Mouse (Mus musculus): ENCODE results near the gene Tmem94. TPM values are rescaled to one million over a fixed set of nuclear protein-coding genes. Genes with fewer than 3 reads are reported as not detected.
"Not testable (repeated sequence)": the region's sequence is repeated elsewhere in the genome, so short reads cannot be mapped to it uniquely, and the experiment has no call there.

The Tmem94 gene
- total RNA-seq (2021) = 80.9 and 114 TPM in 2 replicates
- long read RNA-seq, partial matches to known transcripts = 12 of 13 reads
- long read RNA-seq, other reads (novel, unspliced or antisense) = 1 of 13 reads

DNA sequence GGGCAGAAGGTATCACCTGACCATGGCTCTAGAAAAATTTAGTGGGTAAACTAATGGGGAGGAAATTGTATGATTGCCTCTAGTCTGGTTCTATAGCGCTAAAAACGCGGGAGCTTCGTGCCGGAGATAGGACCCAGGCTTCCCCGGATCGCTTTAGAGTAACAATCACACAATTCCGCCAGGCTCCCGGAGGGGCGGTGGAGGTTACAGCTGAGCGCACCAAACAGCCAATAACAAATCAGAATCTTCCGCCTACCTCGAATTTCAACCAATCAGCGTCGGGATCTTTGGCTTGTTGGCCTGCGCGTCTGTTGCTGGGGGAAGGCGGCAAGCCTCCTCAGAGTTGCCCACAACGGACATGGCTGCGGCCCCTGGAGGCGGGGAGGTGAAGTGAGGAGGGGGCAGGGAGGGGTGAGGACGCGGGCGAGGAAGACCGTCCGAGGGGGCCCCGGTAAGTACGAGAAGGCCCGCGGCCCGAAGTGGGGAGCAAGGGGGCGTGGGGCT is at the start of gene Tmem94:
Gene Tmem94, plus strand, starts transcription at position 331 of the 504 bp plus-strand sequence.
- DNase-seq = peak; percentile 94

DNA sequence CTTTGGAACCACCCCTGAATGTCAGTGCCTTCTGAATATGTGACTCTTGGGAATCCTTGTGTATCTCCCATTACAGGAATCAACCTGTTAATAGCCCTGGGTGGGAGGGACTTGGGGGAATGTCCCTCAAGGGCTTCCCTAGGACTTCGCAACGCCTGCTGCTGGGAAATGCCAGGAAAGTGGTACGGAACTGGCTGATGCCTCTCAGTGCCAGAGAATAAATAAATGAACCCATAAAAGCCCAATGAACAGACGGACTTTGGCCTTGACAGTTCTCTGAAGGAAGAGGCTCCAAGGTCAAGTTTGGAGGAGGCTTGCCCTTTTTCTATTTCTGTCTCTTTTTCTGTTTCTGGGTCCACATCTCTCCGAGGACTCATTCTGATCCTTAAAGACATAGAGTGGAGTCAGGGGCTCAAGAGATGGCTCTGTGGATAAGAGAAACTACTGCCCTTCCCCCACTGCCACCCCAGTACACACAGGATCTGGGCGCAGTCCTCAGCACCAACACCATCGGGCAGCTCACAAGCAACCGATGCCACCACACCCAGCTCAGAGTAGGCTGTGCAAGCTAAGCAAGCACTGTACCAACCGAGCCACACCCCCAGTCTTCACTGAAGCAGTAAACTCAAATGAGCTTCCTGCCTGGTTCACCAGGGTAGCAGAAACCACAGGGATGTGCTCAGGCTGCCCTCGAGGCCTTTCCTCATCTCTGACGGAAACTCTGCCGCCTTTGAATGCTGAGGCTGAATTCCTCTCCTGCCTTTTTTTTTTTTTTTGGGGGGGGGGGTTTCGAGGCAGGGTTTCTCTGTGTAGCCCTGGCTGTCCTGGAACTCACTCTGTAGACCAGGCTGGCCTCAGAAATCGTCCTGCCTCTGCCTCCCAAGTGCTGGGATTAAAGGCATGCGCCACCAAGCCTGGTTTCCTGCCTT is 48.6 kb upstream of the Tmem94 start:
- DNase-seq = no peak

DNA sequence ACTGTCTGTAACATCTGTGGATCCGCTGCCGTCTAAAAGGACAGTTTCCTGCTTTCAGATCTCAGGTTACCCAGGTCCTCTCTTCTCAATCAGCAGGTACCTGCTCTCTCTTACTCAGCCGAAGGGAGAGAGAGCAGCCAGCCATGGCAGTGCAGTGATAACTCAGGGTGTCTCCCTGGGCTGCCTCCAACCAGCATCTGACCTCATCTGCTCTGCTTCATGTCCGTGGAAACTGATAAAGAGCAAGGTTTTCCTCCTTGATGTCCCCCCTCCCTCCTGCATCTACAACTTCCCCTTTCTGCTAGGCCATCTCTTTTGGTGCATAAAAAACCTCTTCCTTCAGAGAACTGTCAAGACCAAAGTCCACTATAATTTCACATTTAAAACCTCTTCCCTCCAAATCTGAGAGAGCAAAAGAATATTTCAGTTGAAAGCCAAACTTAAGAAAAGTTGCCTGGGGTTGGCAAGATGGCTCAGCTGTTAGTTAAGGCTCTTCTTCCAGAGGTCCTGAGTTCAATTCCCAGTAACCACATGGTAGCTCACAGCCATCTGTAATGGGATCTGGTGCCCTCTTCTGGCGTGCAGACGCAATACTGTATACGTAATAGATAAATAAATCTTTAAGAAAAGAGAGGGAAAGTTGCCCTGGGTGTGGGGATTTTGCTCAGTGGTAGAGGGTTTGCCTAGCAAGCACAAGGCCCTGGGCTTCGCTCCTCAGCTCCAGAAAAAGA is 47.4 kb upstream of the Tmem94 start:
- peak; percentile 30 for DNase-seq

DNA sequence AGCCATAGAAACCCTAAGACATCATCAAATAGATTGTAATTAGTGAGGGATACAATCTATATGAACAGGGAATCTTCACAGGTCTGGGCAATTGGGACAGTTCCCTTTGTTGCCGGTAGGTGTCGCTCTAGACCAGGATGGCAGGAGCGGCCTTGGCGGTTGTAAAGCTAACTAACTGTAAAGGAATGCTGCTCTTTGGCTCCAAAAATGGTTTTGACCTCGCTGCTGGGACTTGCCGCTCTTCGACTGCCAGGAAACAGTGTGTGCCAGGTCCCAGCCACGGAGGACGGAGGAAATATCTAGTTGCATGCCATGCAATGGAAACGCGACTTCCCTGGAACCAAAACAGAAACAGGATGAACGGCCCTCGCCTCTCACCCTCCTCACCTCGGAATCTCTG is 42.6 kb upstream of the Tmem94 start:
- peak; percentile 85 for DNase-seq

DNA sequence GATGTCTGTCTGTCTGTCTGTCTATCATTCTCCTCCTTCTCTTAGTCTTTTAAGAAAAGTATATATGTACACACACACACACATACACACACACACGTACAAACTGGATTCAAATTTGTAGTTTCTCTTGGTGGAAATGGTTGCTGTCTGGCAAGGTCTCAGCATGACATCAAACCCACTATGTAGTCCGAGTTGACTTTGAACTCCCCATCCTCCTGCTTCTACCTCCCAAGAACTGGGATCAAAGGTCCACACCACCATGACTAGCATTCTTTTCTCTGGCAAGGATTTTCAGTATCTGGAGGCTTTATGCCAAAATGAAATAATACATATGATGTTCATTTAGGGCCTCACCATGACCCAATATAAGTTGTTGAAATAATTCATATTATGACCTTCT is 42.0 kb upstream of the Tmem94 start:
- DNase-seq = no peak

DNA sequence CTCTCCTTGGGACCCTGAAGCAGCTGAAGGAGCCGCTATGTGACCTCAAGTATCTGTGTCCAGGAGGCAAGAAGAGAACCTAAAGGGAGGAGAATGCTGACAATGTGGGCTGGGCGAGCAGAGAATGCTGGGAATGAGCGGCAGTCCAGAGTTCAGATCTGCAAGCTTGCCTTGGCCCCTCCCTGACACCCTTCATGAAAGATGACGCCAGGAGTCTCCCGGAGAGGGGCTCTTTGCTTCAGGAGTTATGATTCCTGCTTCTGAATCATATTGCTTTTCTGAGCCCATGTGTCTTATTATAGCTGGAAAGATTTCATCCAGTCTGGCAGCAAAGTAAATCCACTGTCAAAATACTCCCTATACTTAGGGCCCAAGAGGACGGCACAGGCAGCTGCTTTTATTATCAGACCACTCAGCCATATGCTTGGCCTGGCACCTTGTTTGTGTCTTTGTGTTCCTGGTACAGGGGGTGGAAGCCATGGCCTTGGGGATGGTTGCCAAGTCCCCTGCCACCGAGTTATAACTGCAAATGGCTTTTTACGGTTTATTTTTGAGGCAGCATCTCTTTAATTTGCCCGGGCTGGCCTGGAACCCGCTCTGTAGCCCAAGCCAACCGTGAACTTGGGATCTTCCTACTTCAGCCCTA is 31.1 kb upstream of the Tmem94 start:
- DNase-seq = no peak

DNA sequence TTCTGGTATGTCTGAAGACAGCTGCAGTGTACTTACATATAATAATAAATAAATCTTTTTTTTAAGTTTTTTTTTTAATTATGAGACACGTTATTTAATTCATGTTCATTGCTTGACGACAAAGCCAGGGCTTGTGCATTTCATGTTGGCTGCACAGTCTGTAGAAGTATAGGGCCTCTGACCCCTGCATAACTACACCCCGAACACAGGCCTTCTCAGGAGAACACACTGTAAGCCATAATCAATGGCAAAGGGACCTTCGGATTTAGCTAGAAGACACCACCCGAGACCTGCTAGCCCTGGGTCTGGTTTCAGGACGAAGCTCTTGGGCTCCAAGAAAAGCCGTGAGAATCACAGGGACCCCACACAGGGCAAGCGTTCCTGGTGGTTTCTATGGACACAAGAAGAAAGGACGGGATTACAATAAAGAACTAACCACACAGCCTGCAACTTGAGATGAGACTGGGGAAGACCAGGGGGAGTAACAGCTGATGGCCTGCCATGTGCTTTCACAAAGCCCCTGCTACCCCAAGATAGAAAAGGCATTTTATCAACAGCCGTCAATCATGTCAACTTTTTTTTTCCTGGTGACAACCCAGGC is 27.5 kb upstream of the Tmem94 start:
- DNase-seq = no peak

DNA sequence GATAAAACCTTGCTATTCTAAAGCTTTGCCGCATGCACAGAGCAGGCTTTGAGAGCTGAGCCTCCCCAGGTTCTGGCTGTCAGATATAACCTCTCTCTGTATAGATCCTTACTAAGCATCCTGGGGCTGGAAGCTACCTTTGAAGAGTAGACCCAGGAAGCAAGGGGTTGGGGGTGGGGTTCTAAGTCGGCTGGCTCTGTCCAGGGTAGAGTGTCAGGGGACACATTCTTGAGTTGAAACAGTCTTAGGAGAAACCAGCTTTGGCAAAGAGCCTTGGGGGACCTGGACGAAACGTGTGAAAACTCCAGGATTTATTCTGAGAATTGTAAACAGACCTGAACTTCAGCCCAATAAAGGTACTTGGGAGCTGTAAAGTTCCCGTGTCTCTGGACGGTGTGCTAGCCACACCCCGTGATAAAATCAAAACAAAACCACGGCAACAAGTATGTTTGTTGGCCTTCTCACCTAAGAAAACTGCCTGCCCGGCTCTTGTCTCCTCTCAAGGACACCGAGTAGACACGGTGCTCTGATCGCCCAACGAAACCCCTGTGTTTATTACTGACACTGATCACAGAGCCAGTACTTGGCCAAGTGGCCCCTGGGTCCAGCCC is 26.9 kb upstream of the Tmem94 start:
- DNase-seq = no peak

DNA sequence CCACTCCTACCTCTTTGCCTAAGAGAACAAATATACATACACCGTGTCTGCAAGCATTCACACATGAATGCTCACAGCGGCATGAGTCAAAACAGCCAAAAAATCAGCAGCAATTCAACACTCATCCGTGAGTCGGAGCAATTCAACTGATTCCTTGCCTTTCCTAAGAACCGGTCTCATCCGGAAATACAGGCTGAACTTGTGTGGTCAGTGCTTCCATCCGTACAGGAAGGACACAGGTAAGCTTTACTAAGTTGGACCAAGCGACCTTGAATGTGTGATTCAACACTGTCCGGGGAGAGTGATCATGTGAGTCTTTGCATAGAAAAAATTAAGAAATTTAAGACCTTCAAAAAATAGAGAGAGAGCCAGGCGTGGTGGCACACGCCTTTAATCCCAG is 24.2 kb upstream of the Tmem94 start:
- no peak for DNase-seq

DNA sequence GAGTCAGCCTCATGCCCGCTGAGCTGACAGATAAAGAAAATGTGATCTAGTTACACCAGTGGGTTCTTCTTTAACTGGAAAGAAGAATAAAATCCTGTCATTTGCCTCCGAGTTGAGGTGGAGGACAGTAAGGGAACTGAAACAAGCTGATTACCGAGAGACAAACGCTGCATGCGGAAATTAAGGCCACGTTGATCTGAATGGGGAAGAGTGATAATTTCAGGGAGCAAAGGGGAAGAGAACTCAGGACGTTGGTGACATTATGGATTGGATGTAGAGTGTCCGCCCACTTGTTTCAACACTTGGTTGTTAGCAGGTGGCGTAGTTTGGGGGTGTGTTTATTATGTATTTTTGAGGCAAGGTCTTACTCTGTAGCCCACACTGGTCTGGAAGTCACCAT is 22.3 kb upstream of the Tmem94 start:
- DNase-seq = no peak

DNA sequence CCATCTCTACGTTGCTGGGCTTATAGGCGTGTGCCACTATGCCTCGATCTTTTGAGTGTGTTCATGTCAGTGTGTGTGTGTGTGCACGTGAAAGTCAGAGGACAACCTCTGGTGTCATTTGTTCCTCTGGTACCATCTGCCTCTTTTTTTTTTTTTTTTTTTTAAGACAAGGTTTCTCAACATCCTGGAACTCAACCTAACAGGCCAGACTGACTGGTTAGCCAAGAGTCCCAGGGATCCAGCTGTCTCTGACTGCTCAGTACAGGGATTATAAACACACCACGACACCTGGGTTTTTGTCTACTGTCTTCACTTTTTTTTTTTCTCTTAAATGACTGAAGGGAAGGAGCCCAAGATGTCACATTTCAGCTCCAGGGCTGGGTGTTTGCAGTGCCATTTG is 20.8 kb upstream of the Tmem94 start:
- DNase-seq = no peak

DNA sequence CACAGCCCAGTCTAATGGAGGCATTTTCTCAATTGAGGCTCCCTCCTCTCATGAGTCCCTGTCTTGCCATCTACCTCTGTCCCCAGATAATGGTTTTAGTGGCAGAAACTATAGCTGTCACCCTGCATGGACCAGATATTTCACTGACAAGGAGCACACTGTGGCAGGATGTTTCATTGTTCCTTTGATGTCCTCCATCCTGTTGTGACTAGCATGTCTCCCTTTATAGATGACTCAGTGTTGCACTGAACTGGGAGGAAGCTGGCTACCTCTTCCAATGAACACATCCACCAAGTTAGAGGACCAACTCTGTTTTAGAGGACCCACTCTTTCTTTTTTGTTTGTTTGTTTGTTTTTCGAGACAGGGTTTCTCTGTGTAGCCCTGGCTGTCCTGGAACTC is 19.1 kb upstream of the Tmem94 start:
- no peak for DNase-seq

DNA sequence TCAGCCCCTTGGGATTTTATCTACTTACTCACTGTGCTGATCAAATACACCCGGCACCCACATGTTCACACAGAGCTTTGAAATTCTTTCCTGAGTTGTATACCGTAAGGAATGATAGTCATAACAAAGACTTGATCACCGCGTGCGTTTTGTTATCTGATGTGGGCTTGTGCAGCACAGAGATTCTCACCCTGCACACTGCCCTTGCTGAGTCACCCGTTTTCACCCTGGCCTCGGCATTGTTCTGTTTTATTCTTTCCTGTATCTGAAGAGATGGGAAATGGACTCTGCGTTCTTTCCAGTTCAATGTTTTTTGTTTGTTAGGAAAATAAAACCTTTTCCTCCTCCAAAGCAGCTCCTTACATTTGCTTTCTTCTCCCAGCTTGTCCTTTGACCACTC is 18.5 kb upstream of the Tmem94 start:
- no peak for DNase-seq

DNA sequence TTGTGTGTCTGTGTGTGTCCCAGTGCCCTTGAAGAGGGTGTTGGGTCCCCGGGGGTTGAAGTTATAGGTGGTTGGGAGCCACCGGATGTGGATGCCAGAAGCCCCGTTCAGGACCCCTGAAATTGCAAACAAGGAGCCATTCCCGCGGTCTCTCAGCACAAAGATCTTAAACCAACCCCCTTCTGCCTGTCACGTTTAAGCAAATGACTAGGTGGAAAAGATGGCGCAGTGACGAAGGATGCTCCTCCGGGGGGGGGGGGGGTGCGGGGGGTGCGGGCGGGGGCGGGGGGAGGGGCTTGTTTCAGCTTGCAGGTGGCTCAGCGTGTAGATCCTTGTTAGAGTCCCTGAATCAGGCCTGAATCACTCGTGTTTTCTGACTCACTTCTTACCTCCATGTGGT is 17.9 kb upstream of the Tmem94 start:
- DNase-seq = no peak

DNA sequence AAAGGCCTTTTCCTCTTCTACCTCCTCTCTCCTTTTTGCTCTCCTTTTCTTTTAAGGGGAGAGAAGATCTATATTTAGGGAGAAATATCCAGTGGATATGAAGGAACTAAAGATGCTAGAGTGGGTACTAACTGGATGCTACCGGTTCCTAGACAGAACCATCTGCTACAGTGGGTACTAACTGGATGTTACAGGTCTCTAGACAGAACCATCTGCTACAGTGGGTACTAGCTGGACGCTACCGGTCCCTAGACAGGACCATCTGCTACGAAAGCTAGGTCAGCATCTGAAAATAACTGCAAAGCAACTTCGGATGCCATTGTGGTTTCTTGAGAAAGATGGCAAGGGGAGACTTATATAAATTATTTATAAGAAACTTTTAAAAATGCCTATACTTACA is 15.4 kb upstream of the Tmem94 start:
- no peak for DNase-seq

DNA sequence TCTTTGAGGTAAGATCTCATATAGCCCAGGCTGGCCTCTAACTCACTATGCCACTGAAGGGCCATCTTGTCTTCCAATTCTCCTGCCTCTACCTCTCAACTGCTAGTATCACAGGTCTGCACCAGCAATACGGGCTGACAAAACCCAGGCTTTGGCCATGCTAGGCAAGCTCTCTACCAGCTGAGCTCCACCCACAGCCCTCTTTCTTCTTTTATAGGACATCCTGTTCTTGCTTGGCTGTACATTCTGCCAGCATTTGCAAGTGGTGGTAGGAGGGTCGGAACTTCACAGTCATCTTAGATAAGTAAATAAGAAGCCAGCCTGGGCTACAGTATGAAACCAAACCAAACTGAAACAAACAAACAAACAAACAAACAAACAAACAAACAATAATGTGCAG is 13.5 kb upstream of the Tmem94 start:
- no peak for DNase-seq

DNA sequence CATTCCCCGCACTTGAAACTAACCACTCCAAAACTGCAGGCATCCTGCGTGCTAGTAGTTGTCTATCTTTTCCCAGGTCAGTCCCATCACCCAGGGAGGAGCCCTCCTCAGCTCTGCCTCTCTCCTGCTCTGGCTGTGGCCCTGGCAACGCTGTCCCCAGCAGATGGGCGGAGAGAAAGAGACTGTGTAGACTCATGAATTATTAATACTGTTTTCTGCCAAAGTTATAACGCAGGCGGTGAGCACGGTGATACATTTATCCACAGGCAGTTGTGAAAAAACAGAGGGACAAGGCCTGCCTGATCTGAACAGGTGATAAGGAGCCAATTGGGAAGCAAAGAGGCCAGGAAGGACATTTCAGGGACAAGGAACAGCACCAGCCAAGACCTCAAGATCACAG is 12.6 kb upstream of the Tmem94 start:
- no peak for DNase-seq

DNA sequence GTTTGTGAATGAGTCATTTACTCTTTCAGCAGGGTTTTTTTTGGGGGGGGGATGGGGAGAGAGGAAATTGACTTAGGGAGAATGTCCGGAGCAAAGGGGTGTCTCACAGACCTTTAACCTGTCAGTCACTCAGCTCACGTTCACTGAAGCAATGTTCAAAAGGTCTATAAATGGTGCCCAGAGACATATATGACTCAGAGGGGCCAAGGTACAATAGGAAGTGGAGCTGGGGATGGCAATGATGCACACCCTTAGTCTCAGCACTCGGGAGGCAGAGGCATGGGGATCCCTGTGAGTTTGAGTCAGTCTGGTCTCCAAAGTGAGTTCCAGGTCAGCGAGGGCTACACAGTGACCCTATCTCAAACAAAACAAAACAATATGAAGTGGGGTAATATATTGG is 11.7 kb upstream of the Tmem94 start:
- no peak for DNase-seq

DNA sequence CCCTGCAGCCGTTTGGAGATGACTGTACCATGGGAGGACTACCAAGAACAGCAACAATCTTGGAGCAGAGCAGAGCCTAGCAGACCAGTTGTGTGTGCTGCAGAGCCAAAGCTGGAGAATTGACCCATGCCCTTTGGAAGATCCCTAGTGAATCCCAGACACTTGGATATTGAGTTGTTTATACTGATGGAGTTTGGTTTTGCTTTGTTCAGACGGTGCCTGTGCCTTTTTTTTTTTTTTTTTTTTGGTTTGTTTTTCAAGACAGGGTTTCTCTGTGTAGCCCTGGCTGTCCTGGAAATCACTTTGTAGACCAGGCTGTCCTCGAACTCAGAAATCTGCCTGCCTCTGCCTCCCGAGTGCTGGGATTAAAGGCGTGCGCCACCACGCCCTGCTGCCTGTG is 3.1 kb upstream of the Tmem94 start:
- DNase-seq = not testable (repeated sequence)

DNA sequence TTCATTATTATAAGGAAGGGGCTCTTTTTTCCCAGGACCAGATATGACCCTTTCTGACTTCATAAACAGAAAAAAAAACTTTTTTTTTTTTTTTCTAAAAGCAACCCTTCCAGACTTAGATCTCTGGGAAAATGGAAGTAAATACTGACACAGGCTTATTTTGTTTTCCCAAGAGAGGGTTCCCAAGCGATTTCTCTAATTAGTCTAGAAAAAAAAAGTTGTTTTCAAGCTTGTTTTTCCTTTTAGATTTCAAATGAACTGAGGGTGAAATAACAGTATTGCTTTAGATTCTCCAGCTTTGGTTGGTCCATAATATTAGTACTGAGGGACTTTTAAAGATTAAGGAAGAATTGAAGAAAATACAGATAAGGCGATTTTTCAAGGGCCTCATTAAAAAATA is 535 bp upstream of the Tmem94 start:
- DNase-seq = no peak

DNA sequence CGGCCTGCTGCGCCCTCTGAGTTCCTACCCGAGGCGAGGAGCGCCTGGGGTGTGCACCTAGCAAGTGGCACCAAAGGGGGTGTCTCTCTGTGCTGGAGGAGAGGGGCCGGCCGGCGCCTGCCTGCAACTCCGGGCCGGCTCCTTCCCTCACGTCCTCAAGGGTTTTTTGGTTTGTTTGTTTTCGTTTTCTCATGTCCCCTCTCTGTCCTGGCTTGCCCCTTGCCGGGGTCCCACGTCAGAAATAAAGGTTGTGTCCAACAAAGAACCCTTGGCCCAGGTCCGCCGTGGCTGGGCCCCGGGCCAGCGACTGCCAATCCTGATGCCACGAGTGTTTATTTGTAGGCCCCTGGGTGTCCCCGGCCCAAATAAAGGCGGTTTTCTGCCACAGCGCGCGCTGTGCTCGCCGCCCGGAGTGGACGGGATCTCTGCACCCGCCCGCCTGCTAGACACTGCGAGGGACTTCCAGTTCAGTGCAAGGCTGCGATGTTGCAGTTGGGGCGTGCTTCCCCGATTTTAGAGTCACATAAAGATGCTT is 441 bp downstream of the Tmem94 start:
- peak; percentile 66 for DNase-seq

All from adrenal gland, postnatal 25 days (tissue).